Mouse (Mus musculus) heart, embryonic 14.5 days (tissue): ENCODE measurements around the gene Myh2. TPM values are rescaled to one million over a fixed set of nuclear protein-coding genes. Genes with fewer than 3 reads are reported as not detected.

ENCODE experiments used
- ATAC-seq: fragments of 200-750 bp; cut with Nextera tagmentation; 2 replicates; pipeline ENCODE4 v1.8.0; 2017; ENCODE audit warnings: low read depth, moderate TSS enrichment; ENCODE audit not compliant: insufficient number of reproducible peaks, insufficient read depth, low FRiP score
- H3K27ac ChIP-seq, 2 experiments: fragments of 200-500 bp in 1 of 2; fragments of 300-500 bp in 1 of 2; sonication (generic) in 1 of 2; replicated peaks in 1 of 2; 2 replicates each; pipeline ENCODE4 v1.5.1; 2012 to 2014; ENCODE audit warnings: low read depth in 2 of 2, low read length in 2 of 2, control low read depth in 1 of 2, mild to moderate bottlenecking in 1 of 2, mixed read lengths in 1 of 2; ENCODE audit not compliant: control insufficient read depth in 1 of 2, insufficient read depth in 1 of 2
- H3K27me3 ChIP-seq: fragments of 300-500 bp; sonication (generic); 2 replicates; pipeline ENCODE4 v1.6.1; 2014; ENCODE audit warnings: mild to moderate bottlenecking, low read length, control low read depth; ENCODE audit not compliant: control insufficient read depth, insufficient read depth
- H3K36me3 ChIP-seq: fragments of 300-500 bp; sonication (generic); 2 replicates; pipeline ENCODE4 v1.6.1; 2014; ENCODE audit warnings: mild to moderate bottlenecking, control low read depth, low read length, mixed read lengths; ENCODE audit not compliant: control insufficient read depth, insufficient read depth
- H3K4me1 ChIP-seq, 2 experiments: fragments of 200-500 bp in 1 of 2; fragments of 300-500 bp in 1 of 2; sonication (generic) in 1 of 2; 2 replicates each; pipeline ENCODE4 v1.6.1; 2012 to 2014; ENCODE audit warnings: low read length in 2 of 2, control low read depth in 1 of 2, mixed read lengths in 1 of 2; ENCODE audit not compliant: control insufficient read depth in 2 of 2, insufficient read depth in 2 of 2
- H3K4me2 ChIP-seq: fragments of 300-500 bp; sonication (generic); 2 replicates; pipeline ENCODE4 v1.6.1; 2014; ENCODE audit warnings: mild to moderate bottlenecking, low read length
- H3K4me3 ChIP-seq, 2 experiments: fragments of 200-500 bp in 1 of 2; fragments of 300-500 bp in 1 of 2; sonication (generic) in 1 of 2; 2 replicates each; pipeline ENCODE4 v1.5.1; 2012 to 2014; ENCODE audit warnings: low read length in 2 of 2, mild to moderate bottlenecking in 2 of 2, control low read depth in 1 of 2, low read depth in 1 of 2, moderate library complexity in 1 of 2; ENCODE audit not compliant: control insufficient read depth in 1 of 2, insufficient read depth in 1 of 2
- H3K9ac ChIP-seq: fragments of 300-500 bp; sonication (generic); 2 replicates; pipeline ENCODE4 v1.6.1; 2014; ENCODE audit warnings: mild to moderate bottlenecking, low read length
- H3K9me3 ChIP-seq: fragments of 300-500 bp; sonication (generic); 2 replicates; pipeline ENCODE4 v1.6.1; 2016; ENCODE audit warnings: low read length, control low read depth; ENCODE audit not compliant: control insufficient read depth
- WGBS: fragments of 180-500 bp; shearing (Covaris S2); extraction: QIAGEN DNeasy Blood & Tissue Kit; methylation state at CpG from one replicate; pipeline ENCODE4 v1.1.7; 2014; 5-methylcytosine and 5-hydroxymethylcytosine counted together
- polyA plus RNA-seq: library from polyadenylated mRNA; unstranded; fragments of >200 nt; fragmentation: Nextera tagmentation; extraction: Ambion mirVana; gene quantifications from 2 replicates; pipeline ENCODE4 v1.2.1, GENCODE M21; 2014

Gene Myh2
- polyA plus RNA-seq, 1 experiment from 2014 or later = not detected

GRCm38 (mm10) chr11:67190814-67191213 is 20.0 kb downstream of the Myh2 start:
- Histone ChIP-seq H3K27me3 (no peaks in the 10 kb centered on the region), H3K4me1 (no peaks in the 10 kb centered on the region), H3K9me3 (no peaks in the 10 kb centered on the region), H3K9ac (no peak overlapping the region), H3K27ac (no peak overlapping the region), H3K4me2 (no peak overlapping the region), H3K4me3 (no peak overlapping the region), H3K36me3 (no peaks in the 10 kb centered on the region)
- WGBS = 84% methylated on average over 2 of the region's 2 CpGs
- no peak for ATAC-seq

GRCm38 (mm10) chr11:67191496-67191895 is 20.7 kb downstream of the Myh2 start:
- Histone ChIP-seq H3K4me3 (no peak overlapping the region), H3K4me2 (no peak overlapping the region), H3K9ac (no peak overlapping the region), H3K27ac (no peak overlapping the region), H3K9me3 (no peaks in the 10 kb centered on the region), H3K4me1 (no peaks in the 10 kb centered on the region), H3K27me3 (no peaks in the 10 kb centered on the region), H3K36me3 (no peaks in the 10 kb centered on the region)
- WGBS = 88% methylated on average over 14 of the region's 14 CpGs
- ATAC-seq = no peak

DNA sequence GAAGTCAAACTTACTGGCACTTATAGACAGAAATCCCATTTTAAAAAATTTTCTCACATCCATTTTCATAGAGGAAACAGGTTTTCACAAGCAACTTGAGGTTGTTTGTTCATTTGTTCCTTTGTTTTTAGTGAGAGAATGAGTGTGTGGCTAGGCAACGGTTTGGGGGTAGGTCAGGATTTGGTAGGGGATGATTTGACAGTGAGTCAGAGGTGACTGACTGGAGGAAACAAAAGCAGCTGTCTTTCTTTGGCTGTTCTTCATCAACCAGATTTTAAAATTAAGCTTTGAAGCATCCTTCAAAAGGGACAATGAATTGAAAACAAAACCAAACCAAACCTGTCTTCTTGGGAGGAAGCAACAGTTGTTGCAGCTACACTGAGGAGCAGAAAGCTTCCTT is 28.5 kb downstream of the Myh2 start:
- no peaks in the 10 kb centered on the region; a peak in 1 of 4 replicates for H3K4me1 ChIP-seq
- 29% methylated on average over 1 of the region's 1 CpGs for WGBS
- no peaks in the 10 kb centered on the region for H3K36me3 ChIP-seq
- no peaks in the 10 kb centered on the region for H3K9me3 ChIP-seq
- no peak for ATAC-seq
- no peak overlapping the region for H3K4me2 ChIP-seq
- no peak overlapping the region for H3K27ac ChIP-seq
- no peak overlapping the region for H3K9ac ChIP-seq
- H3K4me3 ChIP-seq = no peak overlapping the region
- H3K27me3 ChIP-seq = no peaks in the 10 kb centered on the region

- H3K4me1 ChIP-seq = no peaks in the 10 kb centered on the region; a peak in 1 of 4 replicates
- no peaks in the 10 kb centered on the region for H3K27me3 ChIP-seq
- no peaks in the 10 kb centered on the region for H3K9me3 ChIP-seq
- 66% methylated on average over 4 of the region's 4 CpGs for WGBS
- no peaks in the 10 kb centered on the region for H3K36me3 ChIP-seq
- no peak within 1 kb of the TSS for H3K9ac ChIP-seq
- ATAC-seq = no peak
- no peak within 1 kb of the TSS for H3K27ac ChIP-seq
- no peak within 1 kb of the TSS for H3K4me3 ChIP-seq
- no peak within 1 kb of the TSS for H3K4me2 ChIP-seq
Measured at GRCm38 (mm10) chr11:67199752-67200151, 28.9 kb downstream of the Myh2 start, which contains the start of gene Myh1. Gene Myh1, plus strand, starts transcription at chr11:67200052.

- Histone ChIP-seq H3K9ac (no peak overlapping the region), H3K27ac (no peak overlapping the region), H3K27me3 (no peaks in the 10 kb centered on the region), H3K4me2 (no peak overlapping the region), H3K36me3 (no peaks in the 10 kb centered on the region), H3K9me3 (no peaks in the 10 kb centered on the region), H3K4me3 (no peak overlapping the region), H3K4me1 (no peaks in the 10 kb centered on the region; a peak in 1 of 4 replicates)
- 79% methylated on average over 3 of the region's 3 CpGs for WGBS
- no peak for ATAC-seq
Measured at GRCm38 (mm10) chr11:67204766-67205165, 33.9 kb downstream of the Myh2 start.

- ATAC-seq = no peak
- Histone ChIP-seq H3K27me3 (no peaks in the 10 kb centered on the region), H3K4me3 (no peak overlapping the region), H3K4me2 (no peak overlapping the region), H3K36me3 (no peaks in the 10 kb centered on the region), H3K9ac (no peak overlapping the region), H3K27ac (no peak overlapping the region), H3K9me3 (no peaks in the 10 kb centered on the region), H3K4me1 (no peaks in the 10 kb centered on the region)
- WGBS = 86% methylated on average over 8 of the region's 8 CpGs
Measured at GRCm38 (mm10) chr11:67221803-67222202, 51.0 kb downstream of the Myh2 start.

DNA sequence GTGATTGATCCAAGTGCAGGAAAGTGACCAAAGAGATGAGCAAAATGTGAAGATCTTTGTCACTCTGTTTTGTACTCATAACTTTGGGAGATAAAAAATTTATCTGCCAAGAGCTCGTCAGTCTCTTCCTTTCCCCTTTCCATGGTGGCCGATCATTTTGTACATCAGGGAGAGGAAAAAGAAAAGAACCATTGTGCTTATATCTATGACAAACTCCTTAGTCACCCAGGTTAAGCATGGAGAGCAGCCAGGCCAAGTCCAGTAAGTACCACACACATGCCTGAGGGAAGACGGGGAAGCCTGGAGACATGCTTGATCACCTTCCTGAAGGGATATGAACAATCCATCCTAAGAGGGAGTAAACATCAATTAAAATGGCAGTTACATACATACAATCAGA is 53.6 kb downstream of the Myh2 start:
- Histone ChIP-seq H3K9me3 (no peaks in the 10 kb centered on the region), H3K4me2 (no peak overlapping the region), H3K9ac (no peak overlapping the region), H3K4me1 (no peaks in the 10 kb centered on the region; a peak in 1 of 4 replicates), H3K27me3 (no peaks in the 10 kb centered on the region), H3K4me3 (no peak overlapping the region), H3K27ac (no peak overlapping the region), H3K36me3 (no peaks in the 10 kb centered on the region)
- WGBS = 62% methylated on average over 3 of the region's 3 CpGs
- ATAC-seq = no peak

DNA sequence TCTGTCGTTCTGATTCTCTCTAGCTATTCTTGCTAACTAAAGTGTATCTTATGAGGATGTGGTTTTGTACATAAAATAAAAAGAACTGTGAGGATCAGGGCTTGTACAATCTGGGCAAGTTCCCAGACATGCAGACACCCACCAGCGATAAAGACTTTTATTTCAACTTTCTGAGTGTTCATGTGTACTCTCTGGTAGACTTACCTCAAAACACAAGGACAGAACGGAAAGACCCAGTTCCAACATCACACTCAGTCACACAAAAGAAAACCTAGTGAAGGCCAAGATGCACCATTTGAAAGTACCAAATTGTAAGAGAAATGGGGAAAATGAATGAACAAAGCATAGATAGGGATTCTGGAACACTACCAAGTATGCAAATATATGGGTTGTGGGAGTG is 57.9 kb downstream of the Myh2 start:
- H3K4me2 ChIP-seq = no peak overlapping the region
- no peaks in the 10 kb centered on the region for H3K27me3 ChIP-seq
- H3K4me3 ChIP-seq = no peak overlapping the region
- H3K36me3 ChIP-seq = no peaks in the 10 kb centered on the region
- 74% methylated on average over 3 of the region's 3 CpGs for WGBS
- no peak overlapping the region for H3K9ac ChIP-seq
- no peaks in the 10 kb centered on the region; a peak in 1 of 4 replicates for H3K4me1 ChIP-seq
- no peaks in the 10 kb centered on the region for H3K9me3 ChIP-seq
- no peak for ATAC-seq
- no peak overlapping the region for H3K27ac ChIP-seq
